8 mouse cellular contexts compared by ENCODE assay signal in the genomic region with DNA sequence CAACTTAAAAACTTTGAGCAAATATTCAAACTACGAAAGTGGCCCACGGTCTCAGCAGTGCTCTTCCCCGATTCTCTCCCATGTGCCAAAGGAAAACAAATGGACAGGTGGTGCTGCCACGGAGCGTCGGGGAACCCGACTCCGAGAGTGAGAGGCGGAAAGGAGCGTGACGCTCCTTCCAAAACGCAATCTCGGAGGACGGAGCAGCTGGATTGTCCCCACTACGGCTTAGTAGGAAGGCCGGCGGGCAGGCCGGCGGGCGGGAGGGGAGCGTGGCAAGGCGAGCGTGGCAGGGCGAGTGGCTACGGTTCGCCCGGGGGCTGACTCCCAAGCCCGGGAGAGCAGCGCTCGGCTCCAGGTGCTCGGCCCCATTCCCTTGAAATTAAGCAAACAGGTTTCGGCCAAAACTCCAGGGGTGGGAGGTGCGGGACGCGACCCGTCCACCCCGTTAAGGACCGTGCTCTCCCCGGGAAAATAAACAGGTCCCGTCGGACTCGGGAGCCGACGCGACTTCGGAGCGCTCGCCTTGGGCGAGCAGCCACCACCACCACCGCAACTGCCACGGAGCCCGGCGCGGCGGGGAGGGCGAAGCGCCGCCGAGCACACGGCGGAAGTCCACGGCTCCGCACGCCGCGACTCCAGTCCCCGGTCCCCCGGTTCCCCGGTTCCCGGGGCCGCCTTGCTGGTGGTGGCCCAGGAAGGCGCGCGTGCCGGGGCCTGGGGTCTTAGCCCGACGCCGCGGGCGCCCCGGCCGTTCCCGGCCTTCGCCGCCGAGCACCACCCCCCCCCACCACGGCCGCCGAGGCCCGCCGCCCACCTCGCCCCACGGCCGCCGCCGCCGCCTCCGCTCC. TPM values are rescaled to one million over a fixed set of nuclear protein-coding genes. Genes with fewer than 3 reads are reported as not detected.
DNase-seq lines count a peak whose midpoint lies in the region; ATAC-seq and TF ChIP-seq lines count a peak whose summit lies in the region.

No protein-coding gene starts in this region.

- H3K4me2 ChIP-seq in forebrain, embryonic 14.5 days (ENCODE audit: low read length) = peak overlapping the region; percentile 83
- H3K4me2 ChIP-seq in lung, embryonic 15.5 days = peak overlapping the region; percentile 76

- H3K36me3 ChIP-seq in ES-E14 (ENCODE audit: control insufficient read depth, insufficient read depth, low read length, poor library complexity, severe bottlenecking) = no peaks in the 10 kb centered on the region; the same call in 1 of the 2 replicates
- H3K36me3 ChIP-seq in forebrain, embryonic 14.5 days (ENCODE audit: control insufficient read depth, insufficient read depth, low read length) = no peaks in the 10 kb centered on the region
- H3K36me3 ChIP-seq in lung, embryonic 15.5 days = peaks cover 3% of the 10 kb centered on the region; the same call in 1 of the 2 replicates

- H3K4me3 ChIP-seq in ES-E14 (ENCODE audit: insufficient read depth in 1 of 2, low read depth in 1 of 2, low read length in 2 of 2, poor library complexity in 1 of 2, severe bottlenecking in 1 of 2) = peak overlapping the region; percentile 97 to 99
- peak overlapping the region; percentile 93 for H3K4me3 ChIP-seq in forebrain, embryonic 14.5 days (ENCODE audit: low read depth, low read length)
- peak overlapping the region; percentile 95 for H3K4me3 ChIP-seq in lung, embryonic 15.5 days

- H3K27me3 ChIP-seq in forebrain, embryonic 14.5 days (replicated peaks; ENCODE audit: control insufficient read depth, insufficient read depth, low read length) = peaks cover 15% of the 10 kb centered on the region
- peaks cover 26% of the 10 kb centered on the region for H3K27me3 ChIP-seq in lung, embryonic 15.5 days

- in situ Hi-C loops in ES-E14 (cut with MboI; ENCODE audit: low sequenced_read_pairs in 2 of 2, unreplicated experiment in 2 of 2) = no loop called here

- DNase-seq in ES-E14 (ENCODE audit: low read depth, low spot score) = no peak
- DNase-seq in cerebellum, adult 11 months = peak; percentile 50
- DNase-seq in forebrain, embryonic 14.5 days (ENCODE audit: low spot score) = peak; percentile 42
- peak; percentile 47 to 49 for DNase-seq in heart, postnatal 10 days
- DNase-seq in layer of hippocampus, adult 18-20 months (ENCODE audit: low spot score in 2 of 2) = peak; percentile 13
- DNase-seq in ovary, postnatal 36 days (ENCODE audit: low spot score) = peak; percentile 46
- DNase-seq in thymus, postnatal 10 days (ENCODE audit: low spot score in 2 of 2) = peak; percentile 42 to 50

- H3K4me1 ChIP-seq in ES-E14 (ENCODE audit: control insufficient read depth in 2 of 2, insufficient read depth in 2 of 2, low read length in 2 of 2, poor library complexity in 1 of 2) = peaks cover 0 to 6% of the 10 kb centered on the region in 2 experiments; a peak in 2 of 4 replicates
- peaks cover 24% of the 10 kb centered on the region for H3K4me1 ChIP-seq in forebrain, embryonic 14.5 days (ENCODE audit: control insufficient read depth, insufficient read depth, low read length)
- H3K4me1 ChIP-seq in lung, embryonic 15.5 days = peaks cover 21% of the 10 kb centered on the region

- H3K9me3 ChIP-seq in ES-E14 (ENCODE audit: control insufficient read depth, insufficient read depth, low read depth, low read length) = no peaks in the 10 kb centered on the region
- H3K9me3 ChIP-seq in forebrain, embryonic 14.5 days (replicated peaks; ENCODE audit: control insufficient read depth, low read length) = no peaks in the 10 kb centered on the region
- no peaks in the 10 kb centered on the region for H3K9me3 ChIP-seq in lung, embryonic 15.5 days

- under 1% methylated on average over 56 of the region's 98 CpGs for WGBS in forebrain, embryonic 14.5 days
- WGBS in lung, embryonic 15.5 days = under 1% methylated on average over 79 of the region's 98 CpGs

- H3K9ac ChIP-seq in ES-E14 (ENCODE audit: insufficient read depth, low read depth, low read length, poor library complexity, severe bottlenecking) = peak overlapping the region; percentile 100
- peak overlapping the region; percentile 91 for H3K9ac ChIP-seq in forebrain, embryonic 14.5 days (ENCODE audit: low read length)
- H3K9ac ChIP-seq in lung, embryonic 15.5 days = peak overlapping the region; percentile 97

- H3K27ac ChIP-seq in ES-E14 (ENCODE audit: insufficient read depth, low read depth, low read length, poor library complexity, severe bottlenecking) = peak overlapping the region; percentile 98
- H3K27ac ChIP-seq in forebrain, embryonic 14.5 days (ENCODE audit: low read depth, low read length) = peak overlapping the region; percentile 97
- H3K27ac ChIP-seq in lung, embryonic 15.5 days = peak overlapping the region; percentile 99

- ATAC-seq in forebrain, embryonic 14.5 days = no peak; the same call in 1 of the 2 replicates
- no peak for ATAC-seq in lung, embryonic 15.5 days (ENCODE audit: borderline replicate concordance, extremely low read depth, low FRiP score, low TSS enrichment)

- intact Hi-C loops in heart, postnatal 10 days (cut with DNase I) = loop anchor here (1.0 kb wide), 1 partner anchor 17 kb away; no protein-coding TSS in a partner anchor

TF ChIP-seq in ES-E14, 5 proteins besides CTCF, POLR2A, EP300 and RAD21:
- TF ChIP-seq ZC3H11A (IDR thresholded peaks at IDR 0.05; ENCODE audit: borderline replicate concordance, low read depth, low read length) (no peak), MAFK (IDR thresholded peaks at IDR 0.05; ENCODE audit: insufficient read depth, low read depth, low read length) (no peak), CHD2 (IDR thresholded peaks at IDR 0.05; ENCODE audit: low read depth, low read length) (no peak), ZNF384 (IDR thresholded peaks at IDR 0.05; ENCODE audit: low read depth, low read length) (no peak), HCFC1 (IDR thresholded peaks at IDR 0.05; ENCODE audit: borderline replicate concordance, insufficient read depth, low read length) (no peak)

RNA-seq across cellular contexts. Expression of a gene that starts 1.0 kb away (rescaled TPM):
- 53.2 and 74.6 TPM in 2 replicates for total RNA-seq in ES-E14 (2012; rRNA removed)
- 115 and 132 TPM in 2 replicates for polyA plus RNA-seq in forebrain, embryonic 14.5 days (2014; fragmentation: Nextera tagmentation; extraction: Ambion mirVana)
- total RNA-seq in heart, postnatal 10 days (2021) = 10 to 100 TPM; 50.0 to 50.2 TPM
- 10 to 100 TPM; 88.5 to 88.7 TPM for total RNA-seq in layer of hippocampus, adult 18-20 months (2021)
- 85.4 and 86.1 TPM in 2 replicates for polyA plus RNA-seq in lung, embryonic 15.5 days (2015; fragmentation: Nextera tagmentation; extraction: Ambion mirVana)
